Mouse (Mus musculus): Measurements from ENCODE around the gene Znrf1.
A peak's percentile ranks its signal among the peaks of the same experiment; 100 is the strongest.

Znrf1 gene

GRCm38 (mm10) chr8:111533503-111533902 lies 2.4 kb upstream of the Znrf1 start:
- no peak for DNase-seq (ENCODE audit: low read depth, low spot score)

GRCm38 (mm10) chr8:111535491-111535890 lies 406 bp upstream of the Znrf1 start:
- DNase-seq (ENCODE audit: low read depth, low spot score) = no peak

DNA sequence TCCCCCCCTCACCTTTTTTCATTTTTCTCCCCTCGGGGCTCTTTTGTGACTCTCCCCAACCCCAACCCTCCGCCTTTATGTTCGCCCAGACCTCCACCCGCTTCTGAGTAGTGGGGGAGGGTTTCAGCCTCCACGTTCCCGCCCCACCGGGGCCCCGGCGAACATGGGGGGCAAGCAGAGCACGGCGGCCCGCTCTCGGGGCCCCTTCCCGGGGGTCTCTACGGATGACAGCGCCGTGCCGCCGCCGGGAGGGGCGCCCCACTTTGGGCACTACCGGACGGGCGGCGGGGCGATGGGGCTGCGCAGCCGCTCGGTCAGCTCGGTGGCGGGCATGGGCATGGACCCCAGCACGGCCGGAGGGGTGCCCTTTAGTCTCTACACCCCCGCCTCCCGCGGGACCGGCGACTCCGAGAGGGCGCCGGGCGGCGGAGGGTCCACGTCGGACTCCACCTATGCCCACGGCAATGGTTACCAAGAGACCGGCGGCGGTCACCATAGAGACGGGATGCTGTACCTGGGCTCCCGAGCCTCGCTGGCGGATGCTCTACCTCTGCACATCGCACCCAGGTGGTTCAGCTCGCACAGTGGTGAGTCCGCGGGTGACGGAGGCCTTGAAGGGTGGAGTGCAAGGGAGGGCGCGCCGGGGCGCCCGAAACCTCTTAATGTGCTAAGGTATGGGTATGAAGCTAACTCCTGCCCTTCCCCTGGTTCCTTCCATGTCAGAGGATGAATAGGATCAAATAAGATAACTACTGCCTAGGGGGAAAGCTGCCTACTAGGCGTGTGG lies 1.3 kb downstream of the Znrf1 start:
- DNase-seq (ENCODE audit: low read depth, low spot score) = peak; percentile 41

DNA sequence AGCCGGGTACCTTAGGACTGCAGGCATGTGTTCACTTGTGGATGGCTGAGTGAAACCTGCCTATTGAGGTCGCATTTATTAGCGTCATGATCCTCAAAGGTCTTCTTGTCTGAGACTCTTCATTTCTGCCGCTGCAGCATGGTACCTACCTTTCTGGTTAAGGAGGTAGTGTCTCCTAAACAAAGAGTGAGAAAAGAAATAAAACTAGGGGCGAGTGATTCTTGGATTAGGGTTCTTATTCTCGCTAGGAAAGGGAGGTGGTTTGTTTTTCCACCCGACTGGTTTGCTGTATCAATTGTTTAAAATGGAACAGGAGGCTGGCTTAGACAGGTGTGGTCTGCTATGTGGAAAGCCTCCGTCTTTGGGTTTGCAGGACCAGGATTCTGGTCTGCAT lies 1.9 kb downstream of the Znrf1 start:
- no peak for DNase-seq (ENCODE audit: low read depth, low spot score)

- no peak for DNase-seq (ENCODE audit: low read depth, low spot score)
Observed at GRCm38 (mm10) chr8:111538194-111538593, 2.3 kb downstream of the Znrf1 start.

DNA sequence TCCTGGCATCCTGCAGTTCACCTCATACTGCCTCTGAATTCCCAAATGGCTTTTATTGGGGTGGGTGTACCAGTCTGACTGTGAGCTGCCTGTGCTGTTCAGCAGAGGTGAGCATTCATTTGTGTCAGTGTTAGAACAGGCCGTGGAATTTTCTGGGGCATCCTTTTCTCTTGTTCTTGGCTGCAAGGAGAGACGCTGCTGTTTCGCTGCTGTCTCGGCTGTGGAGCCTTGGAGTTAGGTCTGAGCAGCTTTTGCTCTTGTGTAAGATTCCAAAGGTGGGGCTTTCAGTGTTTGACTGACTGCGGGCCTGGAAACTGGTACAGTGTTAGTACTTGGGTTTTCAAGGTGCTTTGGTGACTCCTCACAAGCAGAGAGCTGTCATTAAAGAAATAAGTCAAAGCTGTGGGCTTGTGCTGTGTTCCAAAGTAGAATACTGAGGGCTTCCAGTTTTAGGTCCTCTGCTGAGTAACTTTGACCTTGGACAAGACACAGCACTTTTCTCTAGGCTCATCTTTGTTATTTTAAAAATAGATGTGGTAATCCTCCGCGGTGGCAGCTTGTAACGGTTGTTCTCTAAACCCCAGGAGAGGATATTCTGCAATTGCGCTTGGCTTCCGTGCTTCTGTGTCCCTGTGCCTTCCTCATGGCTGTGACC lies 3.7 kb downstream of the Znrf1 start:
- DNase-seq (ENCODE audit: low read depth, low spot score) = no peak

DNA sequence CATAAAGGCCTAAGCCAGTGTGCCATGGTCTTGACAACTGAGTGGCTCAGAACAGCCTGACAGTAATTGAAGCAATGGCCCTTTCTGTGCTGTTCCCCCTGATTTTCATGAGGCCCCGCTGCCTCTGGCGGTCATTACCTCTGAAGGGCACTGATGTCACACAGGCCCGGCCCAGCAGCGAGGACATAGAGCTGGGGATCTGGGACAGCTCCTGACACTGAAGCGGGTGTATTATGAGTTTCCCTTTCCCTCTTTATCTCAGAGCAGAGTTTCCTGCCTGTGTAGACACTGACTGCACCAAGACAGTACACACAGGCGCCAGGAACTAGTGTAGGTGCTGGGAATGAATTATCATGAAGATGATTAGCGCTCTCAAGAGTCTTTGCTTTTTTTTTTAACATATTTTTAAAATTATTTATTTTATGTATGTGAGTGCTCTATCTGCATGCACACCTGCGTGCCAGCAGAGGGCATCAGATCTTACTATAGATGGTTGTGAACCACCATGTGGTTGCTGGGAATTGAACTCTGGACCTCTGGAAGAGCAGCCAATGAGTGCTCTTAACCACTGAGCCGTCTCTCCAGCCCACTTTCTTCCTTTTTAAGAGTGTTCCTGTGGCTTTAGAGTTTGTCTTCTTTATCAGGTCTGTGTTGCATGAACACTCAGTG lies 7.9 kb downstream of the Znrf1 start:
- no peak for DNase-seq (ENCODE audit: low read depth, low spot score)

DNA sequence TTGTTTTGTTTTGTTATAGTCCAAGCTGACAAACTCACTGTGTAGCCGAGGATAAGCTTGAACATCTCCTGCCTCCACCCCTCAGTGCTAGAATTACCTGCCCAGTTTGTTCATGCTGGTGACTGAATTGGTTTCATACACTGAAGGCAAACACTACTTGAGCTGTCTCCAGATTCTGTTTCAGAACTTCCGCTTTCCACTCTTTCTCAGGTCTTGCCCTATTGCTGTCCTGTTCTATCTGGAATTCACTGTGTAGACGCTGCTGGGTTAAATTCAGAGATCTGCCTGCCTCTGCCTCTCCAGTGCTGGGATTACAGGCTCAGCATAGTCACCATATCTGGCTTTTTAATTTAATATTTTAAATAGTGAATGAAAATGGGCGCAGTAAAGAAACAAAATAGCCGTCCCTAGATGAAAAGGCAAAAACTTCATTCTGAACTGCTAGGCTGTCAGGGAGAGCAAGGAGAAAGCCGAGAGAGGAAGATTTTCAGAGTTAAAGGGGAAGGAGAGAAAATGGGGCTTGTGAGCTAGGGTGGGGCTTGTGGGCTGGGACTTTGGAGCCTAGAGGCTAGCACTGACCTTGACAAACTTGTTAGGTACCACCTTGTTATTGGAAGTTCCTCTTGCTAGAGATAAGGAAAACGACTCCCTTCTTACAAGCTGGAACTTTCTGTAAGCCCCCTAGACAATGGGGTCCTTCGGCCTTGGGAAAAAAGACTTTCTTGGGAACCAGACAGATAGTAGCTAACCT lies 9.7 kb downstream of the Znrf1 start:
- DNase-seq (ENCODE audit: low read depth, low spot score) = no peak

DNA sequence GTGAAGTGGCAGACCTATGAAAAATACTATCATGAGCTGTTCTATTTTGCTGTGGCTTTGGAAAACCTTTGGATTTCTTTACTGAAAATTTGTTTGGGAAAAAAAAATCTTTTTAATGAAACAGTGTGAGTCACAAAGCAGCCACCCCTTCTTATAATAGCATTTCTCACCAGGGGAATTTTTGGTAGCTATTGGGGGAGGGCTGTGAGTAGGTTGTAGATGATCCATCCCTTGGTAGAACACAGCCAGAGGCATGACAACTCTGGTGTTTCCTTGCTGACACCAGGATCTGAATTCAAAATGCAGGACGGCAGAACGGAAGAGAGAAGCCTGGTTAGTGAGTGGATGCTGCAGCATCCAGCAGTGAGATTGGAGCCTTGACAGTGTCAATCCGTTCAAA lies 11.2 kb downstream of the Znrf1 start:
- no peak for DNase-seq (ENCODE audit: low read depth, low spot score)

- DNase-seq (ENCODE audit: low read depth, low spot score) = no peak
Observed at GRCm38 (mm10) chr8:111548201-111548600, 12.3 kb downstream of the Znrf1 start.

DNA sequence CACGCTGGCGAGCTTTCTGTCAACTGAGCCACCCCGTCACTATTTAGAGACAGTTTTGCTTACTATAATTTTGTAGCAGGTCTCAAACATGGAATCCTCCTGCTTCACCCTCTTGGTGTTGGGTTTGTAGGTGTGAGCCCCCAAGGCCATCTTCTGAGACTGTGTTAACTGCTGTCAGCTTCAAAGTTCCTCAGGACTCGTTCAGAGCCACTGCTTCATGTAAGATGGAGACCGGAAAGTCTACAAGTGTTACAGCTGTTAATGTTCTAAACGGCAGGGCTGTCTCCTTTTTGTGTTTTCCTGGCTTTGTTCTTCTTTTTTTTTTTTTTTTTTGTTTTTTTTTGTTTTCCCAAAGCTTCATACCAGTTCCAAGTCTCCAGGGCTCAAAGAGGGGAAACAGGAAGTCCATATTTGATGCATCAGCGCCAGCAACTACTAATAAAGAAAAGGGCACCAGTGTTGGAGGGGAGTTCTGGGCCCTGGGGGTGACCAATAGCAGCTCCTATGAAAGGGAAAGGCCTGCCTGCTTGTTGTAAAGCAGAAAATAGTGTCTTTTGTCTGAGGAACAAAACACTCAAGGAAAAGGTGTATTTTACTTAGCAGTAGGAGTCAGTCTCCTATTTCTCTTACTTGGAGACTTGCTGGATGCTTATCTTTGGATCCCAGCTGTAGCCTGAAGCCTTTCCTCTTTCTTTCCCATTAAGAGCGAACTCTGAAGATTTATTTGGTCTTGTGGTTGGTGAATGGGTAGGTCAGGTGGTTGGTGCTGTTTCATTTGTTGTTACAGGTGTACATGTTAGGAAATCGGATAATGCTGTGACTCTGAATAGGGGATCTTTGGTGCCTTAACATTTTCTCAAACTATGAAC lies 14.3 kb downstream of the Znrf1 start:
- DNase-seq (ENCODE audit: low read depth, low spot score) = no peak

- DNase-seq (ENCODE audit: low read depth, low spot score) = no peak
Observed at GRCm38 (mm10) chr8:111551511-111552130, 15.7 kb downstream of the Znrf1 start.

- no peak for DNase-seq (ENCODE audit: low read depth, low spot score)
Observed at GRCm38 (mm10) chr8:111561824-111562223, 25.9 kb downstream of the Znrf1 start.

DNA sequence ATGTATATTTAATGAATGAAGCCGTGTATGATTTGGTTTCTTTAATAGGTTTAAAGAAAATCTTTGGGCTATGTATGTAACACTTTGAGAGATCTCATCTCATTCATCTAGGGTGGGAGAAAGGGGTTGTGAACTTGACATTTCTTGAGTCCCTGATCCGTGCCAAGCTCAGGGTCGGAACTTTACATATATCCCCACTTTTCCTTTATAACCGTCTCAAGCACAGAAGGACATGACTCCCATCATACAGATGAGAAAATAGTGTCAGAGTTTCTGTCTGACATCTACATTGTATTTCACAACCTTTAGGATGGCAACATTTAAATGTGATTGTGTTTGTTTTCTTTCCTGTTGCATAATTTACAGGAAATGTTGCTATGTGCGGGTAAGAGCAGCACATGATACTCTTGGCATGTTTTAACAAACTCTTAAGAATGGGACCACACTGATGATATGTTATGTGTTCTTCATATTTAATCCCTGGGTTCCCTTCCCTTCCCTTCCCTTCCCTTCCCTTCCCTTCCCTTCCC lies 26.4 kb downstream of the Znrf1 start:
- no peak for DNase-seq (ENCODE audit: low read depth, low spot score)

DNA sequence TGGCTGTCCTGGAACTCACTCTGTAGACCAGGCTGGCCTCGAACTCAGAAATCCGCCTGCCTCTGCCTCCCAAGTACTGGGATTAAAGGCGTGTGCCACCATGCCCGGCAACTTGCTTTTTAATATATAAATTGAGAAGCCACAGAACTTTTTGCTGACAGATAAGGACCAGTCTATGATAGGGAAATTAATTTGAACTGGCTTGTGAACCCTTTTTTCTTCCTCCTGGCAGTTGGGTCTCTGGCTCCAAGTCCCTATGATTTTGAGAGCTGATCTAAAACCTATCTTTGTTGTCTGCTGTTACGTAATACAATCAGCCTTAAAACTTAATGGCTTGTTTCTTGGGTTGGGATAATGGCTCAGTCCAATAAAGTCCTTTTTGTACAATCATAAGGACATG lies 27.2 kb downstream of the Znrf1 start:
- DNase-seq (ENCODE audit: low read depth, low spot score) = no peak

- no peak for DNase-seq (ENCODE audit: low read depth, low spot score)
Observed at GRCm38 (mm10) chr8:111563687-111564086, 27.8 kb downstream of the Znrf1 start.

GRCm38 (mm10) chr8:111564093-111564492 lies 28.2 kb downstream of the Znrf1 start:
- DNase-seq (ENCODE audit: low read depth, low spot score) = no peak

DNA sequence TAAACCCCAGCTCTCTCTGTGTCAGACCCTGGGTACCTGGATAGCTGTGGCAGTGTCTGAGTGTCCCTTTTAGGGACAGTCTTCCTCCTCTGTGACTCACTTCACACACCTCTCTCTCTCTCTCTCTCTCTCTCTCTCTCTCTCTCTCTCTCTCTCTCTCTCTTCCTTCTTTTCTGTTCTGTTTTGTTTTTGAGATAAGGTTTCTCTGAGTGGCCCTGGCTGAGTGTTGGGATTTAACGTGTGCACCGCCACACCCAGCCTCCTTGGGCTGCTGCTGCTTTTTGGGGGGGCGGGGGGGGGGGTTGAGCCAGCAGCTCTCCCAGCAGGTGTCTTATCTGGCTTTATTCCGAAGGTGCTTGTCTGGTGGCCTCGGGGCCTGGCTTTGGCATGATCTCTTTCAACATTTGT lies 29.9 kb downstream of the Znrf1 start:
- DNase-seq (ENCODE audit: low read depth, low spot score) = no peak

DNA sequence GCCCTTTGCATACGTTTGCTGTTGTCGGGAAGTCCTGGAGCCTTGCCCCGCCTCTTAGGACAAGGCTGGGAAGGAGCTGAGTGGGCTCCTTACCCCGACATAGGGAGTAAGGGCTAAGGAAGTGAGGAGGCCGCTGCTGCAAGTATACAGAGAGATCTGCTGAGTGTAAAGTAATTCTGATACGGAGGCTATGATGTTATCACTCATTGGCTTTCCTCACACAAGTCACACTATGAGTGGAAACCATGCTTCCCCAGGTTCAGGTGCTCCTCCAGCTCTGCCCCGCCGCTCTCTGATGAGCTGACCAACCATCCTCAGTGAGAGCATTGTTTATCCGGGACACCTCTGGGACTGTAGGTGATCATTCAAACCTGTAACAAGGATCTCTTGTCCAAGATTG lies 30.4 kb downstream of the Znrf1 start:
- DNase-seq (ENCODE audit: low read depth, low spot score) = no peak

- DNase-seq (ENCODE audit: low read depth, low spot score) = no peak
Observed at GRCm38 (mm10) chr8:111567571-111567970, 31.7 kb downstream of the Znrf1 start.
